Mouse (Mus musculus) stomach, embryonic 15.5 days (tissue): ENCODE measurements around the gene Tgfb2. TPM values are rescaled to one million over a fixed set of nuclear protein-coding genes. Genes with fewer than 3 reads are reported as not detected.

Experiments used
- ATAC-seq: fragments of 200-750 bp; cut with Nextera tagmentation; 2 replicates; pipeline ENCODE4 v1.8.0; 2017; ENCODE audit warnings: low read depth, moderate number of reproducible peaks, moderate TSS enrichment; ENCODE audit not compliant: insufficient read depth, low FRiP score
- H3K27ac ChIP-seq: fragments of 300-500 bp; sonication (generic); 2 replicates; pipeline ENCODE4 v1.5.1; 2015; ENCODE audit warnings: mild to moderate bottlenecking, inconsistent platforms
- H3K27me3 ChIP-seq: fragments of 300-500 bp; sonication (generic); replicated peaks from 2 replicates; pipeline ENCODE4 v1.6.1; 2015; ENCODE audit warnings: inconsistent platforms
- H3K36me3 ChIP-seq: fragments of 300-500 bp; sonication (generic); 2 replicates; pipeline ENCODE4 v1.6.1; 2015; ENCODE audit warnings: inconsistent platforms
- H3K4me1 ChIP-seq: fragments of 300-500 bp; sonication (generic); 2 replicates; pipeline ENCODE4 v1.6.1; 2015; ENCODE audit warnings: inconsistent platforms
- H3K4me2 ChIP-seq: fragments of 300-500 bp; sonication (generic); 2 replicates; pipeline ENCODE4 v1.6.1; 2015; ENCODE audit warnings: mild to moderate bottlenecking, inconsistent platforms
- H3K4me3 ChIP-seq: fragments of 300-500 bp; sonication (generic); replicated peaks from 2 replicates; pipeline ENCODE4 v1.5.1; 2015; ENCODE audit warnings: inconsistent platforms
- H3K9ac ChIP-seq: fragments of 300-500 bp; sonication (generic); 2 replicates; pipeline ENCODE4 v1.6.1; 2015; ENCODE audit warnings: inconsistent platforms
- H3K9me3 ChIP-seq: fragments of 300-500 bp; sonication (generic); 2 replicates; pipeline ENCODE4 v1.6.1; 2016; ENCODE audit warnings: inconsistent platforms
- WGBS: fragments of 180-500 bp; shearing (Covaris S2); methylation state at CpG from one replicate; pipeline ENCODE4 v1.1.7; 2015; 5-methylcytosine and 5-hydroxymethylcytosine counted together
- polyA plus RNA-seq: library from polyadenylated mRNA; unstranded; fragments of >200 nt; fragmentation: Nextera tagmentation; extraction: Ambion mirVana; gene quantifications from 2 replicates; pipeline ENCODE4 v1.2.1, GENCODE M21; 2015

The Tgfb2 gene
- polyA plus RNA-seq, 1 experiment from 2014 or later = 21.6 TPM

GRCm38 (mm10) chr1:186635045-186635444, 70.7 kb downstream of the Tgfb2 start:
- Histone ChIP-seq H3K36me3 (no peaks in the 10 kb centered on the region), H3K4me3 (no peak overlapping the region), H3K4me1 (no peaks in the 10 kb centered on the region), H3K9ac (no peak overlapping the region), H3K27me3 (no peaks in the 10 kb centered on the region), H3K4me2 (no peak overlapping the region), H3K27ac (0 out of 2 replicates have a peak overlapping the region, but pooled peaks have one; percentile 26), H3K9me3 (no peaks in the 10 kb centered on the region)
- 60% methylated on average over 7 of the region's 7 CpGs for WGBS
- no peak for ATAC-seq

- H3K27me3 ChIP-seq = no peaks in the 10 kb centered on the region
- 87% methylated on average over 6 of the region's 6 CpGs for WGBS
- H3K4me1 ChIP-seq = no peaks in the 10 kb centered on the region
- no peaks in the 10 kb centered on the region for H3K36me3 ChIP-seq
- H3K9me3 ChIP-seq = no peaks in the 10 kb centered on the region
- H3K4me2 ChIP-seq = no peak overlapping the region
- no peak overlapping the region for H3K9ac ChIP-seq
- ATAC-seq = no peak
- H3K27ac ChIP-seq = no peak overlapping the region
- no peak overlapping the region for H3K4me3 ChIP-seq
Measured at GRCm38 (mm10) chr1:186631457-186631856, 74.3 kb downstream of the Tgfb2 start.

GRCm38 (mm10) chr1:186630971-186631370, 74.8 kb downstream of the Tgfb2 start:
- Histone ChIP-seq H3K27ac (no peak overlapping the region), H3K4me1 (no peaks in the 10 kb centered on the region), H3K36me3 (no peaks in the 10 kb centered on the region), H3K9me3 (no peaks in the 10 kb centered on the region), H3K4me3 (no peak overlapping the region), H3K4me2 (no peak overlapping the region), H3K9ac (no peak overlapping the region), H3K27me3 (no peaks in the 10 kb centered on the region)
- 80% methylated on average over 5 of the region's 5 CpGs for WGBS
- ATAC-seq = no peak

DNA sequence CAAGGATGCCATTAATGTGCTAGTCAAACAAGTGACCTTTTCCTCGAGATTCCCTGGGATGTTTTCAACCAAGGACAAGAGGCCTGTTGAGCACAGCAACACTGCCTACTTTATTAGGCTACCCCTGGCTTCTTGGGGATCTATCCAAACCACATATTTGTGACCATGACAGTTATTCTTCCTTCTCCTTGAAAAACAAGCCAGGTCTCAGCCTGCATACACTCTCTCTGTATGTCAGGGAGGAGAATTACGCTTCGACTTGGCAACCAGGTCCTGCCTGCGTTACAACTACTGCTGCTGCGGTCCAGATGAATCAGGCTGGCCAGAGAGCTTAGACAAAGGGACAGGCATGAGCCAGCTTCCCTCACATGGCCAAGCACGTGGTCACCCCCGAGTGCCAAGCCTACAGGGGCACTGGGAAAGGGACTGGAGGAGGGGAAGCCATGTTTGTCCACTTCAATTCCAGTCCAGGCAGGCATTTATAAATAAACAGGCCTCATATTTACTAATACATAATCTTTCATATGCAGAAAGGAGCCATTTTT, 78.3 kb downstream of the Tgfb2 start:
- no peak overlapping the region for H3K4me2 ChIP-seq
- WGBS = 77% methylated on average over 7 of the region's 7 CpGs
- no peak for ATAC-seq
- H3K4me3 ChIP-seq = no peak overlapping the region
- no peak overlapping the region for H3K27ac ChIP-seq
- no peaks in the 10 kb centered on the region for H3K9me3 ChIP-seq
- no peak overlapping the region for H3K9ac ChIP-seq
- no peaks in the 10 kb centered on the region for H3K27me3 ChIP-seq
- no peaks in the 10 kb centered on the region for H3K4me1 ChIP-seq
- no peaks in the 10 kb centered on the region for H3K36me3 ChIP-seq

- Histone ChIP-seq H3K36me3 (no peaks in the 10 kb centered on the region), H3K4me1 (no peaks in the 10 kb centered on the region), H3K9ac (no peak overlapping the region), H3K4me2 (no peak overlapping the region), H3K27ac (no peak overlapping the region), H3K27me3 (no peaks in the 10 kb centered on the region), H3K9me3 (no peaks in the 10 kb centered on the region), H3K4me3 (no peak overlapping the region)
- no peak for ATAC-seq
- 88% methylated on average over 5 of the region's 5 CpGs for WGBS
Measured at GRCm38 (mm10) chr1:186624474-186624873, 81.3 kb downstream of the Tgfb2 start.

DNA sequence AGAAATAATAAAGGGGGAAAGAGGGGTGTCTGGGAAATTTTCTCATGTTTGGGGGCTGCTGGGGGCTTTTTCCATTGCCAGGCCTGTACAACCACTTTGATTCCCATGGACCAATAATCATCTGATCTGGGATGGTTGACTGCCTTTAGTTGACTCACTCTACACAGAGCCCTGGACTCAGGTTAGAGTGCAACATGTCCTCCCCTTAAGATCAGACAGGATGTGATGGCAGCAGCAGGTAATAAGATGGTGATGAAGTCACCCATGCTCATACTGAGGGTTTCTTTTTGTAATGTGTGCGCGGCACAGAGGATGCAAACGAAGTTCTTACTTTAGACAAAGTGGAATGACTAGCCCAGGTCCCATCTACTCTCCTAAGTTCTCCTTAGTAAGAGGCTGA, 84.0 kb downstream of the Tgfb2 start:
- no peaks in the 10 kb centered on the region for H3K9me3 ChIP-seq
- H3K36me3 ChIP-seq = no peaks in the 10 kb centered on the region
- H3K4me1 ChIP-seq = no peaks in the 10 kb centered on the region
- H3K4me2 ChIP-seq = no peak overlapping the region
- H3K27ac ChIP-seq = no peak overlapping the region
- no peak overlapping the region for H3K9ac ChIP-seq
- no peak for ATAC-seq
- 90% methylated on average over 3 of the region's 3 CpGs for WGBS
- H3K27me3 ChIP-seq = no peaks in the 10 kb centered on the region
- H3K4me3 ChIP-seq = no peak overlapping the region

GRCm38 (mm10) chr1:186618285-186618684, 87.5 kb downstream of the Tgfb2 start:
- H3K4me2 ChIP-seq = no peak overlapping the region
- no peak overlapping the region for H3K27ac ChIP-seq
- H3K4me1 ChIP-seq = no peaks in the 10 kb centered on the region
- H3K36me3 ChIP-seq = no peaks in the 10 kb centered on the region
- WGBS = 69% methylated on average over 6 of the region's 6 CpGs
- ATAC-seq = no peak
- no peaks in the 10 kb centered on the region for H3K9me3 ChIP-seq
- H3K27me3 ChIP-seq = no peaks in the 10 kb centered on the region
- no peak overlapping the region for H3K4me3 ChIP-seq
- H3K9ac ChIP-seq = no peak overlapping the region

GRCm38 (mm10) chr1:186611371-186611770, 94.4 kb downstream of the Tgfb2 start:
- Histone ChIP-seq H3K9me3 (no peaks in the 10 kb centered on the region), H3K4me3 (no peak overlapping the region), H3K27me3 (no peaks in the 10 kb centered on the region), H3K4me1 (no peaks in the 10 kb centered on the region), H3K36me3 (no peaks in the 10 kb centered on the region), H3K9ac (no peak overlapping the region), H3K4me2 (no peak overlapping the region), H3K27ac (no peak overlapping the region)
- WGBS = 87% methylated on average over 2 of the region's 2 CpGs
- no peak for ATAC-seq

- H3K36me3 ChIP-seq = no peaks in the 10 kb centered on the region
- no peak overlapping the region for H3K4me2 ChIP-seq
- H3K27me3 ChIP-seq = no peaks in the 10 kb centered on the region
- H3K4me3 ChIP-seq = no peak overlapping the region
- 86% methylated on average over 5 of the region's 5 CpGs for WGBS
- H3K9ac ChIP-seq = no peak overlapping the region
- H3K9me3 ChIP-seq = no peaks in the 10 kb centered on the region
- H3K4me1 ChIP-seq = no peaks in the 10 kb centered on the region
- no peak overlapping the region for H3K27ac ChIP-seq
- no peak for ATAC-seq
Measured at GRCm38 (mm10) chr1:186610481-186610880, 95.3 kb downstream of the Tgfb2 start.

GRCm38 (mm10) chr1:186609793-186610233, 96.0 kb downstream of the Tgfb2 start:
- no peaks in the 10 kb centered on the region for H3K4me1 ChIP-seq
- peak; percentile 73; the same call in 1 of the 2 replicates for ATAC-seq
- WGBS = 15% methylated on average over 9 of the region's 10 CpGs
- no peak overlapping the region for H3K4me3 ChIP-seq
- H3K36me3 ChIP-seq = no peaks in the 10 kb centered on the region
- no peak overlapping the region for H3K9ac ChIP-seq
- H3K27ac ChIP-seq = no peak overlapping the region; the same call in 1 of the 2 replicates
- H3K27me3 ChIP-seq = no peaks in the 10 kb centered on the region
- peak overlapping the region; percentile 6; the same call in 1 of the 2 replicates for H3K4me2 ChIP-seq
- H3K9me3 ChIP-seq = no peaks in the 10 kb centered on the region

DNA sequence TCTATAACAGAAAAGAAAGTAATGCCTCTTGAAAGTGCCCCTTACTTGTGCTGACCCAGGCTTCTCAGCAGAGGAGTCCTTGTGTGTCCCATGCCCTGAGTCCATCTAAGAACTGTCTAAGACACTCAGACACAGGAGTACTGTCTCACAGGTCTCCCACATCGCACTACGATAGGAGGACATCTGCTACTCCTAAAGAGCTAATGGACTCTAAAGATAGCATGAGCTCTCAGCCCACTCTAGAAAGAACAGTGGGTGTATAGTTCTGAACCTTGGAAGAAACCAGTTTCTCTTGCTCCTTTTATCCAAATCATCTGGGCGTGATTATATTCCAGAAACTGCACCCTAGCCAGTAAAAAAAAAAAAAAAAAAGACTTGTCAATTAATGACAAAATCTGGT, 97.7 kb downstream of the Tgfb2 start:
- no peak for ATAC-seq
- WGBS = 84% methylated on average over 3 of the region's 3 CpGs

GRCm38 (mm10) chr1:186605635-186606034, 100.2 kb downstream of the Tgfb2 start:
- H3K9me3 ChIP-seq = no peaks in the 10 kb centered on the region
- no peak overlapping the region for H3K4me3 ChIP-seq
- 63% methylated on average over 2 of the region's 2 CpGs for WGBS
- H3K4me2 ChIP-seq = no peak overlapping the region
- no peak overlapping the region for H3K27ac ChIP-seq
- no peaks in the 10 kb centered on the region for H3K4me1 ChIP-seq
- no peaks in the 10 kb centered on the region for H3K36me3 ChIP-seq
- no peak for ATAC-seq
- H3K9ac ChIP-seq = no peak overlapping the region
- no peaks in the 10 kb centered on the region for H3K27me3 ChIP-seq

More for the DNA sequence above, 97.7 kb downstream of the Tgfb2 start:
- Histone ChIP-seq H3K27me3 (no peaks in the 10 kb centered on the region), H3K4me1 (no peaks in the 10 kb centered on the region), H3K4me3 (no peak overlapping the region), H3K27ac (no peak overlapping the region), H3K36me3 (no peaks in the 10 kb centered on the region), H3K9ac (no peak overlapping the region), H3K4me2 (no peak overlapping the region), H3K9me3 (no peaks in the 10 kb centered on the region)

DNA sequence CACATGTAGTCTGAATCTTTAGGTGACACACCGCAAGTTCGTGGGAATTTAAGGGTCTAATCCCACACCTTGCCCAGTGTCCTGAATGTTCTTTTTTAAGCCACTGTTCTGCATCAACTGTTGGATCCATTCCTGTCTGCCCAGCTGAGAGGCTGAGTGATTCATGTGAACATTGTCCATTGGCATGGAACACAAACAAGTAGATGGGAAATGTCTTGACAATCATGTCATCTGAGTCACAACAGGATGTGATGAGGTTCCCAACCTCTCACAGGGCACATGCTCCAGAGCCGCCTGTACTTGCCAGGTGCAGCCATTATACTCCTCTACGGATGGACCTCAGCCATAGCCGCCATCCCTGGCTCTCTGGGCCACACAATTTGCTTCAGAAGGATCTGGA, 101.7 kb downstream of the Tgfb2 start:
- no peak for ATAC-seq
- Histone ChIP-seq H3K9me3 (no peaks in the 10 kb centered on the region), H3K36me3 (no peaks in the 10 kb centered on the region), H3K4me3 (no peak overlapping the region), H3K27me3 (no peaks in the 10 kb centered on the region), H3K4me1 (no peaks in the 10 kb centered on the region), H3K27ac (no peak overlapping the region), H3K9ac (no peak overlapping the region), H3K4me2 (no peak overlapping the region)
- WGBS = 88% methylated on average over 5 of the region's 5 CpGs
